Mouse (Mus musculus) liver, embryonic 13.5 days (tissue): Measurements from ENCODE around the gene Vrk3. TPM values are rescaled to one million over a fixed set of nuclear protein-coding genes. Genes with fewer than 3 reads are reported as not detected.
A peak's percentile ranks its signal among the peaks of the same experiment; 100 is the strongest.
"Not testable (repeated sequence)": the region's sequence is repeated elsewhere in the genome, so short reads cannot be mapped to it uniquely, and the experiment has no call there.

ENCODE experiments used
- ATAC-seq: fragments of 200-750 bp; cut with Nextera tagmentation; 2 replicates; pipeline ENCODE4 v1.8.0; 2017; ENCODE audit warnings: low read depth, mild to moderate bottlenecking, moderate number of reproducible peaks, moderate library complexity
- DNase-seq: peaks from one replicate; pipeline ENCODE4 v3.0.0; 2022
- H3K27ac ChIP-seq: fragments of 300-500 bp; sonication (generic); 2 replicates; pipeline ENCODE4 v1.5.1; 2015; ENCODE audit warnings: moderate library complexity, mild to moderate bottlenecking, inconsistent platforms
- H3K27me3 ChIP-seq: fragments of 300-500 bp; sonication (generic); 2 replicates; pipeline ENCODE4 v1.6.1; 2015; ENCODE audit warnings: mild to moderate bottlenecking, inconsistent platforms
- H3K36me3 ChIP-seq: fragments of 300-500 bp; sonication (generic); 2 replicates; pipeline ENCODE4 v1.6.1; 2015; ENCODE audit warnings: mild to moderate bottlenecking, inconsistent platforms
- H3K4me1 ChIP-seq: fragments of 300-500 bp; sonication (generic); replicated peaks from 2 replicates; pipeline ENCODE4 v1.6.1; 2015; ENCODE audit warnings: inconsistent platforms
- H3K4me2 ChIP-seq: fragments of 300-500 bp; sonication (generic); 2 replicates; pipeline ENCODE4 v1.6.1; 2015; ENCODE audit warnings: inconsistent platforms, mild to moderate bottlenecking, moderate library complexity
- H3K4me3 ChIP-seq: fragments of 300-500 bp; sonication (generic); replicated peaks from 2 replicates; pipeline ENCODE4 v1.5.1; 2015; ENCODE audit warnings: mild to moderate bottlenecking, inconsistent platforms
- H3K9ac ChIP-seq: fragments of 300-500 bp; sonication (generic); 2 replicates; pipeline ENCODE4 v1.6.1; 2015; ENCODE audit warnings: mild to moderate bottlenecking, inconsistent platforms
- H3K9me3 ChIP-seq: fragments of 300-500 bp; sonication (generic); replicated peaks from 2 replicates; pipeline ENCODE4 v1.6.1; 2016; ENCODE audit warnings: inconsistent platforms
- WGBS: fragments of 180-500 bp; shearing (Covaris S2); methylation state at CpG from one replicate; pipeline ENCODE4 v1.1.7; 2015; ENCODE audit not compliant: insufficient replicate concordance; 5-methylcytosine and 5-hydroxymethylcytosine counted together
- polyA plus RNA-seq: library from polyadenylated mRNA; unstranded; fragments of >200 nt; fragmentation: Nextera tagmentation; extraction: Ambion mirVana; gene quantifications from 2 replicates; pipeline ENCODE4 v1.2.1, GENCODE M21; 2015

The Vrk3 gene
- polyA plus RNA-seq, 1 experiment from 2014 or later, result 30.8 TPM

DNA sequence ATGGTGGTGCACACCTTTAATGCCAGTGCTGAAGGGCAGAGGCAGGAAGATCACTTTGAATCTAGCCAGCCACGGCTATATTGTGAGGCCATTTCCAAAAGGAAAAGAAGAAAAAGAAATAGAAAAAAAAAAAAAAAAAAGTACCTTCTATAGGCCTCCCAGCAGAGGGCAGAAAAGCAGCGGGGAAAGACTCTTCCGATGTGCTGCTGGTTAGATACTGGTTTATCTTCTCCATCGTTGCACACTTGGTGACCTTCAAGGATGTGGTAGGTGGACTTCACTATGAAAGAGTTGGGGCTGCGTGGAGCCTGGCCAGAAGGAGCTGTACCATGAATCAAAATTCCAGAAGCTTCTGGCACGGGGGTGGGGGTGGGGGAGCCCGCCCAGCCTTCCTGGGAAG, 23.9 kb upstream of the Vrk3 start:
- DNase-seq, result no peak
- no peaks in the 10 kb centered on the region for H3K4me1 ChIP-seq
- H3K4me3 ChIP-seq, result no peak overlapping the region
- H3K4me2 ChIP-seq, result no peak overlapping the region
- ATAC-seq, result no peak
- WGBS, result 19% methylated on average over 7 of the region's 7 CpGs
- H3K9ac ChIP-seq, result no peak overlapping the region
- H3K36me3 ChIP-seq, result no peaks in the 10 kb centered on the region
- H3K27ac ChIP-seq, result no peak overlapping the region
- no peaks in the 10 kb centered on the region for H3K9me3 ChIP-seq
- H3K27me3 ChIP-seq, result no peaks in the 10 kb centered on the region

DNA sequence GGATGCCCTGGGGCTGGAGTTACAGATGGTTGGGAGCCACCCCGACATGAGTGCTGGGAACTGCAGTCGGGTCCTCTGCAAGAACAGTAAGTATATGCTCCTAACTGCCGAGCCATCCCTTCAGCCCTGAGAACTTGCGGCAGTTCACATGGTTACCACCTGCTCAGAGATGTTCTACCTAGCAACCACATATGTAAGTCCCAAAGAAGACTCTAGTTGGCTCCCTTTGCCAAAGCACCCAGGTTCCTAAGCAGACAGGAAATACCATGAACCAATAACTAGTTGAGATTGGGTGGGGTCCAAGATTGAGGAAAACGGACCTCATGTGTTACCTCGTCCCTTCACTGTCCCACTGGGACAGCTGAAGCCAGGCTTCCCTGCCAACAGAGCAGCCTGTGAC, 21.9 kb upstream of the Vrk3 start:
- DNase-seq (no peak), ATAC-seq (no peak)
- Histone ChIP-seq H3K27me3 (no peaks in the 10 kb centered on the region), H3K4me1 (no peaks in the 10 kb centered on the region), H3K4me2 (no peak overlapping the region), H3K4me3 (no peak overlapping the region), H3K36me3 (no peaks in the 10 kb centered on the region), H3K27ac (no peak overlapping the region), H3K9me3 (no peaks in the 10 kb centered on the region), H3K9ac (no peak overlapping the region)
- WGBS, result 54% methylated on average over 6 of the region's 6 CpGs

DNA sequence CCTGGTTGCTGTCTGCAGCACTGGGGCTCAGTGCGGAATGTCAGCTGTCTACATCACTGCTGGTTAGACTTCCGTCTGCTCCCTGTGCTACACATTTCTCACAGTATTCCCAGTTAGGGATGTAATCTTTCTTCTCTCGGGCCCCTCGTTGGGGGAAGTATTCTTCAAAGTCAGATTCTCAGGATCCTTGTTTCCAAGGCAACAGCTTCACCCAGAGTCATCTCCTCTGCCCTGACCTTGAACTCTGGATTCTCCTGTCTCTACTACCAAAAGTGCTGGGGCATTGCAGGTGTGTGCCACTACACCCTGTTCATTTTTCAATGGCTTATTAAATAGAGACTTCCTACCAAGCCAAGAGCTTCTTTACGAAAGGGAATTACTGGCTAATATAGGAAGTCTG, 21.1 kb upstream of the Vrk3 start:
- ATAC-seq (no peak), DNase-seq (no peak)
- 64% methylated on average over 5 of the region's 5 CpGs for WGBS
- Histone ChIP-seq H3K4me3 (no peak overlapping the region), H3K27me3 (no peaks in the 10 kb centered on the region), H3K36me3 (no peaks in the 10 kb centered on the region), H3K27ac (no peak overlapping the region), H3K9me3 (no peaks in the 10 kb centered on the region), H3K9ac (no peak overlapping the region), H3K4me1 (no peaks in the 10 kb centered on the region), H3K4me2 (no peak overlapping the region)

DNA sequence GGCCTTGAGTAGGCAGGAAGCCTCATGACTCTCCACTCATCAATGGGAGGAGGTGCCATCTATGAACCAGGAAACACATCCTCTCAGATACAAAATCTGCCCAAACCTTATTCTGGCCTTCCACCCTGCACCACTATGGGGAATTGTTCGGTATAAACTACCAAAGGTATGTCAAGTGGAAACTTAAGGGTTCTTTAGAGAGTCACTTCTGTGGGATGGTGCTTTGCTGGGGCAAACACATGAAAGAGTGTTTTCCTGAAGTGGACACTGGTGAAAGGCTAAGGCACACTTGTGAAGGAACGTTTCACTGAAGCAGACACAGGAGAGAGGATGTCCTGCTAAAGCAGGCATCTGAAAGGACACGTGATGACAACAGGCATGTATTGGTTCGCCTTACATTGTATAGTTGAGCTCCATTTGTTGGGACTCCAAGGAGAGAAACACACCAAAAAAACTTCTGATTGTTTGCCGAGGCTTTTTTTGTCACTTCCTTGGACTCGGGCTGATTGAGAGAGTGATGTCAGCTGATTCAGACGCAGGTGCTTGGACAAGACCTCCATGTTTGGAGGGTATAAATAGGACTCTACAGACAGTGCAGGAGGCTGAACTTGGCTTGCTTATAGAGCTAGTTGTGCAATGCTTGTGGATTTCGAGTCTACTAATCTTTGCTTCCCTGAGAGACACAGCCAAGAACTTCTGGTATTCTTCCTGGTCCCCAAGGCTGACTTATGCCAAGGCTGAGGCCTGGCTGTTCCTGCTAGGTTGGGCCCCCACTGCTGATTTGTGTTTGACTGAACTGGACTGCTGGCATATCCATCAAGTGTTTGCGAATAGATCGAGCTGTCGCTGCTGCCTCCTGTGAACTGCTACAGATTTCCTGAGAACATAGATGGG, 19.9 kb upstream of the Vrk3 start:
- H3K36me3 ChIP-seq, result peaks cover 3% of the 10 kb centered on the region
- no peak for ATAC-seq
- H3K27me3 ChIP-seq, result no peaks in the 10 kb centered on the region
- H3K4me2 ChIP-seq, result no peak overlapping the region
- H3K27ac ChIP-seq, result no peak overlapping the region
- H3K9ac ChIP-seq, result no peak overlapping the region
- DNase-seq, result no peak
- H3K4me1 ChIP-seq, result no peaks in the 10 kb centered on the region
- WGBS, result 67% methylated on average over 11 of the region's 11 CpGs
- H3K4me3 ChIP-seq, result no peak overlapping the region
- no peaks in the 10 kb centered on the region for H3K9me3 ChIP-seq

- no peak overlapping the region for H3K27ac ChIP-seq
- ATAC-seq, result no peak
- no peaks in the 10 kb centered on the region for H3K27me3 ChIP-seq
- DNase-seq, result no peak
- H3K4me1 ChIP-seq, result no peaks in the 10 kb centered on the region
- no peak overlapping the region for H3K4me3 ChIP-seq
- no peak overlapping the region for H3K4me2 ChIP-seq
- H3K36me3 ChIP-seq, result peaks cover 19% of the 10 kb centered on the region
- H3K9ac ChIP-seq, result no peak overlapping the region
- no peaks in the 10 kb centered on the region for H3K9me3 ChIP-seq
- WGBS, result 78% methylated on average over 9 of the region's 9 CpGs
Measured at GRCm38 (mm10) chr7:44733723-44734122, 14.5 kb upstream of the Vrk3 start.

- H3K27ac ChIP-seq, result no peak overlapping the region
- H3K4me1 ChIP-seq, result peaks cover 17% of the 10 kb centered on the region
- ATAC-seq (no peak), DNase-seq (no peak)
- 70% methylated on average over 8 of the region's 8 CpGs for WGBS
- H3K9ac ChIP-seq, result no peak overlapping the region
- 0 out of 2 replicates have a peak, but pooled peaks cover 2% of the 10 kb centered on the region for H3K36me3 ChIP-seq
- no peak overlapping the region for H3K4me3 ChIP-seq
- no peak overlapping the region for H3K4me2 ChIP-seq
- H3K9me3 ChIP-seq, result no peaks in the 10 kb centered on the region
- H3K27me3 ChIP-seq, result no peaks in the 10 kb centered on the region
Measured at GRCm38 (mm10) chr7:44741361-44741760, 6.9 kb upstream of the Vrk3 start.

GRCm38 (mm10) chr7:44744270-44744669, 3.9 kb upstream of the Vrk3 start:
- 64% methylated on average over 9 of the region's 9 CpGs for WGBS
- Histone ChIP-seq H3K4me2 (no peak overlapping the region), H3K27ac (no peak overlapping the region), H3K4me1 (peaks cover 33% of the 10 kb centered on the region), H3K36me3 (no peaks in the 10 kb centered on the region), H3K4me3 (no peak overlapping the region), H3K9ac (0 out of 2 replicates have a peak overlapping the region, but pooled peaks have one; percentile 57), H3K9me3 (no peaks in the 10 kb centered on the region), H3K27me3 (no peaks in the 10 kb centered on the region)
- DNase-seq (no peak), ATAC-seq (no peak)

- H3K4me3 ChIP-seq, result peak overlapping the region; percentile 37
- H3K36me3 ChIP-seq, result no peaks in the 10 kb centered on the region
- under 1% methylated on average over 18 of the region's 18 CpGs for WGBS
- DNase-seq (peak; percentile 69), ATAC-seq (0 out of 2 replicates have a peak, but pooled peaks have one; percentile 6)
- H3K9ac ChIP-seq, result peak overlapping the region; percentile 57
- H3K9me3 ChIP-seq, result no peaks in the 10 kb centered on the region
- peaks cover 39% of the 10 kb centered on the region for H3K4me1 ChIP-seq
- H3K27me3 ChIP-seq, result no peaks in the 10 kb centered on the region
- H3K27ac ChIP-seq, result no peak overlapping the region
- H3K4me2 ChIP-seq, result peak overlapping the region; percentile 66
Measured at GRCm38 (mm10) chr7:44745076-44745475, 3.1 kb upstream of the Vrk3 start.

DNA sequence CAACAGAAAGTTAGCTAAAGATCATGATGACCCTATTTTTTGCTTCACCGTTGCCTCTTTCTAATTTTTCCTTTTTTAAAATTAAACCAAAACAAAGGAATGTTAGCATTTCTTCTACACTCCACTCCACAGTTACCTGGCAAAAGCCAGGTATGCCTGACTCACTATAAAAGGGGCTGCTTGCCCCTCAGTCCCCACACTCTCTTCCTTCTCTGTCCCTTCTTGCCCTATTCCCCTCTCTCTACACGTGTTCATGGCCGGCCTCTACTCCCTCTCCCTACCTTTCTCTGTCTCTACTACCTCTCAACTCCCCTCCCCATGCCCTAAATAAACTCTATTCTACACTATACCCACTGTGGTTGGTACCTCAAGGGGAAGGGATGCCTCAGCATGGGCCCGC, 1.1 kb upstream of the Vrk3 start:
- Histone ChIP-seq H3K4me2 (peak overlapping the region; percentile 73), H3K4me3 (peak overlapping the region; percentile 70), H3K27me3 (no peaks in the 10 kb centered on the region), H3K9ac (peak overlapping the region; percentile 72), H3K4me1 (peaks cover 41% of the 10 kb centered on the region), H3K9me3 (no peaks in the 10 kb centered on the region), H3K27ac (no peak overlapping the region; the same call in 1 of the 2 replicates), H3K36me3 (peaks cover 2% of the 10 kb centered on the region; the same call in 1 of the 2 replicates)
- ATAC-seq, result no peak
- WGBS, result 58% methylated on average over 4 of the region's 4 CpGs
- no peak for DNase-seq

DNA sequence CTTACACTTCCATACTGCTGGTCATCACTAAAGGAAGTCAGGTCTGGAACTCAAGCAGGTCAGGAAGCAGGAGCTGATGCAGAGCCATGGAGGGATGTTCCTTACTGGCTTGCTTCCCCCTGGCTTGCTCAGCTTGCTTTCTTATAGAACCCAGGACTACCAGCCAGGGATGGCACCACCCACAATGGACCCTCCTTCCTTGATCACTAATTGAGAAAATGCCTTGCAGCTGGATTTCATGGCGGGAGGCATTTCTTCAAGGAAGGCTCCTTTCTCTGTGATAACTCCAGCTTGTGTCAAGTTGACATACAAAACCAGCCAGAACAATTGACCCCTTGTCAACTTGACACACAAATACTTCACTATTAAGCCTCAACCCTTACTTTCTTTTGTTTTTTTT, 2.7 kb downstream of the Vrk3 start, which contains the start of gene Zfp473:
Gene Zfp473 (minus strand): TSS at position 101 of the 400 bp plus-strand sequence.
- Histone ChIP-seq H3K36me3 (peaks cover 41% of the 10 kb centered on the region), H3K9ac (0 out of 2 replicates have a peak within 1 kb of the TSS, but pooled peaks have one; percentile 73), H3K4me3 (peak within 1 kb of the TSS; percentile 70; the same call in 1 of the 2 replicates), H3K4me2 (peak within 1 kb of the TSS; percentile 73), H3K27ac (0 out of 2 replicates have a peak within 1 kb of the TSS, but pooled peaks have one; percentile 4), H3K4me1 (peaks cover 26% of the 10 kb centered on the region)
- H3K27me3 ChIP-seq, ATAC-seq, DNase-seq, H3K9me3 ChIP-seq: not testable (repeated sequence)
- WGBS, result 74% methylated on average over 1 of the region's 1 CpGs

- H3K27ac ChIP-seq, result no peak overlapping the region
- no peak for DNase-seq
- no peak for ATAC-seq
- 83% methylated on average over 2 of the region's 2 CpGs for WGBS
- H3K27me3 ChIP-seq, result no peaks in the 10 kb centered on the region
- no peak overlapping the region for H3K4me3 ChIP-seq
- no peak overlapping the region for H3K9ac ChIP-seq
- peaks cover 96% of the 10 kb centered on the region for H3K36me3 ChIP-seq
- H3K4me2 ChIP-seq, result no peak overlapping the region
- H3K4me1 ChIP-seq, result no peaks in the 10 kb centered on the region
- H3K9me3 ChIP-seq, result no peaks in the 10 kb centered on the region
Measured at GRCm38 (mm10) chr7:44757164-44757563, 9.0 kb downstream of the Vrk3 start.

DNA sequence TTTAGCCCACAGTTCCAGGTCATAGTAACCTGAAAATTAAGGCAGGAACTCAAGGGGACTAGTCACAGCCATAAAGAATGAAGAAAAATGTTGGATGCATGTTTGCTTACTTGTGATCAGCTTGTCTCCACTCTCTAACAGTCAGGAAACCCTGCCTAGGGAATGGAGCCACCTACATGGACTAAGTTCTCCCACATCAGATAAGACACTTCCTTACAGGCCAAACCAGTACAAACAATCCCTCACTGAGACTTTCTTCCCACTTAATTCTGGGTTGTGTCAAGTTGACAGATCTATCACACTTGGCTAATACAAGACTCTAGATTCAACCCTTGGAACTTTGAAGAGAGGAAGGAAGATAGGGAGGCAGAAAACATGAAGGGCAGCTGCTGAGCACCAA, 12.2 kb downstream of the Vrk3 start:
- H3K4me1 ChIP-seq, result no peaks in the 10 kb centered on the region
- H3K4me3 ChIP-seq, result no peak overlapping the region
- H3K36me3 ChIP-seq, result peaks cover 95% of the 10 kb centered on the region
- H3K9me3 ChIP-seq, result no peaks in the 10 kb centered on the region
- no peak for DNase-seq
- H3K9ac ChIP-seq, result no peak overlapping the region
- no peak overlapping the region for H3K4me2 ChIP-seq
- no peak for ATAC-seq
- no peaks in the 10 kb centered on the region for H3K27me3 ChIP-seq
- H3K27ac ChIP-seq, result no peak overlapping the region
